Mouse (Mus musculus) myocyte (in vitro differentiated cells): ENCODE results near the gene Rplp2.

Experiments used
- POLR2A ChIP-seq: IDR thresholded peaks from one replicate; pipeline ENCODE4 v1.6.1; 2011; ENCODE audit warnings: low read depth, mild to moderate bottlenecking, control low read depth, moderate library complexity; ENCODE audit not compliant: insufficient read length
- POLR2AphosphoS2 ChIP-seq: IDR thresholded peaks from one replicate; pipeline ENCODE4 v1.6.1; 2011; ENCODE audit warnings: low read depth, control low read depth; ENCODE audit not compliant: insufficient read length
- SRF ChIP-seq: IDR thresholded peaks from one replicate; pipeline ENCODE4 v1.6.1; 2011; ENCODE audit warnings: low read depth; ENCODE audit not compliant: control insufficient read depth, insufficient read length
- TCF12 ChIP-seq: IDR thresholded peaks from one replicate; pipeline ENCODE4 v1.6.1; 2011; ENCODE audit warnings: mild to moderate bottlenecking, control low read depth; ENCODE audit not compliant: poor library complexity, insufficient read depth, severe bottlenecking

GRCm38 (mm10) chr7:141469352-141469751, 22.2 kb downstream of the Rplp2 start:
- TF ChIP-seq POLR2A (no peak), TCF12 (no peak), SRF (no peak), POLR2AphosphoS2 (no peak)
